In genomic region chr9:103595190-103595837, GRCm38 (mm10) we compare ENCODE assay signal across 10 mouse cellular contexts.
DNase-seq lines count a peak whose midpoint lies in the region; ATAC-seq lines count a peak whose summit lies in the region.
"Had no signal": no experiment of that assay in that cellular context is flagged by ENCODE, and none has a peak within 500 bp of the region (broad histone marks: within the 10 kb centered on the region; RNA-seq: fewer than 3 reads in every experiment).

No protein-coding gene starts in this region.

- peak; percentile 57 for DNase-seq in heart, postnatal 4 days
- no peak for DNase-seq in heart, postnatal 36 days
- peak; percentile 87 for DNase-seq in forebrain, embryonic 11.5 days (ENCODE audit: low spot score)
- peak; percentile 51 to 80 for DNase-seq in layer of hippocampus, adult 8-10 months (ENCODE audit: low spot score in 2 of 2)
- peak; percentile 3 for DNase-seq in naive thymus-derived CD4-positive, alpha-beta T cell, adult 2 months (ENCODE audit: low read depth)
- no peak for DNase-seq in gastrocnemius, postnatal 36 days
- no peak for DNase-seq in heart, postnatal 14 days
- DNase-seq in gastrocnemius, postnatal 14 days: no peak

- H3K4me3 ChIP-seq in forebrain, embryonic 11.5 days (ENCODE audit: low read depth, low read length): no peak overlapping the region
- H3K4me3 ChIP-seq: embryonic facial prominence, embryonic 15.5 days; liver, embryonic 15.5 days had no signal

- no peak overlapping the region for H3K9ac ChIP-seq in forebrain, embryonic 11.5 days (ENCODE audit: low read length)
- H3K9ac ChIP-seq: embryonic facial prominence, embryonic 15.5 days; liver, embryonic 15.5 days had no signal

- H3K4me1 ChIP-seq in forebrain, embryonic 11.5 days (replicated peaks; ENCODE audit: control insufficient read depth, insufficient read depth, low read length): peaks cover 5% of the 10 kb centered on the region; the same call in 1 of the 2 replicates
- H3K4me1 ChIP-seq: embryonic facial prominence, embryonic 15.5 days; liver, embryonic 15.5 days had no signal

- no peaks in the 10 kb centered on the region for H3K9me3 ChIP-seq in forebrain, embryonic 11.5 days (ENCODE audit: control insufficient read depth, low read length)
- H3K9me3 ChIP-seq: embryonic facial prominence, embryonic 15.5 days; liver, embryonic 15.5 days had no signal

- peak; percentile 92 for ATAC-seq in forebrain, embryonic 11.5 days (replicated peaks; ENCODE audit: low FRiP score)

- intact Hi-C loops in heart, postnatal 36 days (cut with DNase I): no loop called here
- intact Hi-C loops in gastrocnemius, postnatal 36 days (cut with DNase I): no loop called here
- intact Hi-C loops in heart, postnatal 14 days (cut with DNase I): no loop called here
- intact Hi-C loops in gastrocnemius, postnatal 14 days (cut with DNase I; ENCODE audit: low total_unique reads): no loop called here

- 38% methylated on average over 6 of the region's 6 CpGs for WGBS in forebrain, embryonic 11.5 days

- no peak overlapping the region for H3K27ac ChIP-seq in forebrain, embryonic 11.5 days (ENCODE audit: low read depth, low read length)
- H3K27ac ChIP-seq: embryonic facial prominence, embryonic 15.5 days; liver, embryonic 15.5 days had no signal

- no peaks in the 10 kb centered on the region for H3K36me3 ChIP-seq in forebrain, embryonic 11.5 days (ENCODE audit: control insufficient read depth, insufficient read depth, low read length)
- H3K36me3 ChIP-seq: embryonic facial prominence, embryonic 15.5 days; liver, embryonic 15.5 days had no signal

- H3K4me2 ChIP-seq in forebrain, embryonic 11.5 days (ENCODE audit: low read depth, low read length, severe bottlenecking): no peak overlapping the region
- H3K4me2 ChIP-seq: embryonic facial prominence, embryonic 15.5 days; liver, embryonic 15.5 days had no signal

- H3K27me3 ChIP-seq in forebrain, embryonic 11.5 days (ENCODE audit: control insufficient read depth, insufficient read depth, low read length): no peaks in the 10 kb centered on the region
- H3K27me3 ChIP-seq: embryonic facial prominence, embryonic 15.5 days; liver, embryonic 15.5 days had no signal

Comparison
In these comparisons a context has a peak if more than half of its experiments do, and no peak if none do; other contexts are left out.
1. DNase-seq: peak in heart, postnatal 4 days (single experiment), forebrain, embryonic 11.5 days (single experiment), layer of hippocampus, adult 8-10 months (2 of 2) and naive thymus-derived CD4-positive, alpha-beta T cell, adult 2 months (single experiment); none in heart, postnatal 36 days (0 of 2), gastrocnemius, postnatal 36 days (0 of 2), heart, postnatal 14 days (0 of 2) and gastrocnemius, postnatal 14 days (single experiment).